Mouse (Mus musculus): ENCODE data around the gene Gnptab. TPM values are rescaled to one million over a fixed set of nuclear protein-coding genes. Genes with fewer than 3 reads are reported as not detected.
A peak's percentile ranks its signal among the peaks of the same experiment; 100 is the strongest.

The Gnptab gene
- polyA plus RNA-seq, 1 experiment from 2014 or later = 11.2 TPM

DNA sequence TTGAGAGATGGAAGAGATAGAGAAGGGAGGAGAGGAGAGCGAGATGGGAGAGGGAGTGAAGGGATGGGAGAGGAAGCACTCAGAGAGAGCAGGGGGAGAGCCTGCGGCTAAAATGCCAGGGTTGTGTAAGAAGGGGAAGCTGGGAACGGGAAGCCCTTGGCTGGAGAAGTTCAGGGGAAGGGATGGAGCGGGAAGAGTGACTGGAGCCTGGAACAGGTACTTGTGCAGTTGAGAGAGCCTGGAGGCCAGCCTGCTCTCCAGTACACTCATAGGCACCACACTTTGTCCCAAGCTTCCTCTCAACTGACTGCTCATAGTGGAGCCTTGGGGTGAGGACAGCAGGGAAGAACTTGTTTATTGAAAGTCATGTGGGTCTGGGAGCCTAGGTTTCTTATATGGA, 4.5 kb downstream of the Gnptab start:
- peaks cover 8% of the 10 kb centered on the region; the same call in 1 of the 2 replicates for H3K4me1 ChIP-seq (ENCODE audit: control insufficient read depth, insufficient read depth, low read length)
- no peaks in the 10 kb centered on the region for H3K9me3 ChIP-seq (replicated peaks; ENCODE audit: control insufficient read depth, low read length)
- no peak overlapping the region for H3K4me2 ChIP-seq (ENCODE audit: low read depth, low read length)
- ATAC-seq (ENCODE audit: insufficient read depth, low FRiP score) = no peak
- no peaks in the 10 kb centered on the region for H3K36me3 ChIP-seq (ENCODE audit: control insufficient read depth, insufficient read depth, low read length)
- 64% methylated on average over 4 of the region's 4 CpGs for WGBS
- no peak overlapping the region for H3K27ac ChIP-seq (ENCODE audit: low read length)
- H3K27me3 ChIP-seq (ENCODE audit: control insufficient read depth, insufficient read depth, low read length) = no peaks in the 10 kb centered on the region; the same call in 1 of the 2 replicates
- no peak overlapping the region for H3K9ac ChIP-seq (ENCODE audit: low read length)
- no peak overlapping the region for H3K4me3 ChIP-seq (replicated peaks; ENCODE audit: low read length)

DNA sequence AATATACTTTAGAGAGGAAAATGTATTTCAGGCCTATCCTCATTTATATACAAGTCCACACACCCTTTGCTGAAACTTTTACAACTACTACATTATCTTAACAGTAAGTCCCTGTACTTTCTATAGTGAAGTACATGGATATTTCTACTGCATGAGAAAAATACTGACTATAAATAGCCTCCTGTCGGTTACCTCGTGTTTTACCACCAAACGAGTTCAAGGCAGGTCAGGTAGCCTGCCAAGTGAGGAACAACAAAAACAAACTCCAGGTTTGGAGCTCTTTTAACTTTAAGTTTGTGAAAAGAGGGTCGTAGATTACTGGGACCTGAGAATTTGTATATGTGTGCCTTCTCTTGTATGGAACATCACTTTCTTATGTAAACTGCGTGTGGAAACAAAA, 5.1 kb downstream of the Gnptab start:
- Histone ChIP-seq H3K4me3 (replicated peaks; ENCODE audit: low read length) (no peak overlapping the region), H3K9me3 (replicated peaks; ENCODE audit: control insufficient read depth, low read length) (no peaks in the 10 kb centered on the region), H3K9ac (ENCODE audit: low read length) (no peak overlapping the region), H3K27me3 (ENCODE audit: control insufficient read depth, insufficient read depth, low read length) (no peaks in the 10 kb centered on the region; the same call in 1 of the 2 replicates), H3K36me3 (ENCODE audit: control insufficient read depth, insufficient read depth, low read length) (no peaks in the 10 kb centered on the region), H3K4me1 (ENCODE audit: control insufficient read depth, insufficient read depth, low read length) (peaks cover 8% of the 10 kb centered on the region; the same call in 1 of the 2 replicates), H3K4me2 (ENCODE audit: low read depth, low read length) (no peak overlapping the region), H3K27ac (ENCODE audit: low read length) (no peak overlapping the region)
- WGBS = 44% methylated on average over 5 of the region's 5 CpGs
- no peak for ATAC-seq (ENCODE audit: insufficient read depth, low FRiP score)

DNA sequence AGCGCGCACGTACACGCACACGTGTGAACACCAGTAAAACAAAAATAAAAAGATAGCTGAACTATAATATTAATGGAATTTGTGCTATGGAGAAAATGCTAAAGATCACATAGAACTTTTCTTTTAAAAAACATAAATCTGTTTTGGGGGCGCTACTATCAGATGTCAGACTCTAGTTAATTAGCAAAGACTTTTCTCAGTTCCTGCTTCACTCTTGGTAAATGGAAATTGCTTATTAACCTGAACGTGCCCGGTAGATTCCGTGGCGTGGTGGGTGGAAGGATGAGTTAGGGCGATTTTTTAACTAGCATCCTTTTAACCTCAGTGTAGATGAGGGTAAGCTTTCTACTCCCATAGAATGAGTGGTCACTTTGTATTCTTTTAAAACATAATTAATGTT, 6.4 kb downstream of the Gnptab start:
- ATAC-seq (ENCODE audit: insufficient read depth, low FRiP score) = no peak
- no peaks in the 10 kb centered on the region; the same call in 1 of the 2 replicates for H3K27me3 ChIP-seq (ENCODE audit: control insufficient read depth, insufficient read depth, low read length)
- H3K4me3 ChIP-seq (replicated peaks; ENCODE audit: low read length) = no peak overlapping the region
- H3K4me2 ChIP-seq (ENCODE audit: low read depth, low read length) = no peak overlapping the region
- no peaks in the 10 kb centered on the region for H3K36me3 ChIP-seq (ENCODE audit: control insufficient read depth, insufficient read depth, low read length)
- no peaks in the 10 kb centered on the region for H3K9me3 ChIP-seq (replicated peaks; ENCODE audit: control insufficient read depth, low read length)
- H3K9ac ChIP-seq (ENCODE audit: low read length) = no peak overlapping the region
- H3K4me1 ChIP-seq (ENCODE audit: control insufficient read depth, insufficient read depth, low read length) = peaks cover 13% of the 10 kb centered on the region
- 91% methylated on average over 11 of the region's 11 CpGs for WGBS
- no peak overlapping the region for H3K27ac ChIP-seq (ENCODE audit: low read length)

DNA sequence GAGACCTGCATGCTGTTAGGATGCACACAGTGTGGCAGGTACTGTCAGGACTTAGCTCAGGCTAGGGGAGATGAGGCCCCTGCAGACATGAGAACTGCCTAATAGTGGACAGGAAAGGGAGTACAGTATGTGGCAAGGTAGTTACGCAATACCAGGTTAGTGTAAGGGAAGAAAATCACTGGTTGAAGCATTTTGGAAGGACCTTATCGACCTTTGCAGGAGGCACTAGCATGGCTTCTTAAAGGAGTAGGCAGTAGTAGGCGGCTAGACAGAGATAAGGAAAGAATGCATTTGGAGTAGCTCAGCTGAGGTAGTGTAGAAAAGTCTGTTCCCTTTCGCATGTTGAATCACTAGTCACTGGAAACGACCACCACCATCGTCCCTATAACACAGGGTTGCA, 6.8 kb downstream of the Gnptab start:
- Histone ChIP-seq H3K36me3 (ENCODE audit: control insufficient read depth, insufficient read depth, low read length) (no peaks in the 10 kb centered on the region), H3K4me2 (ENCODE audit: low read depth, low read length) (no peak overlapping the region), H3K4me1 (ENCODE audit: control insufficient read depth, insufficient read depth, low read length) (peaks cover 8% of the 10 kb centered on the region), H3K4me3 (replicated peaks; ENCODE audit: low read length) (no peak overlapping the region), H3K27ac (ENCODE audit: low read length) (no peak overlapping the region), H3K9ac (ENCODE audit: low read length) (no peak overlapping the region), H3K9me3 (replicated peaks; ENCODE audit: control insufficient read depth, low read length) (no peaks in the 10 kb centered on the region), H3K27me3 (ENCODE audit: control insufficient read depth, insufficient read depth, low read length) (no peaks in the 10 kb centered on the region; the same call in 1 of the 2 replicates)
- no peak for ATAC-seq (ENCODE audit: insufficient read depth, low FRiP score)
- 51% methylated on average over 6 of the region's 6 CpGs for WGBS

DNA sequence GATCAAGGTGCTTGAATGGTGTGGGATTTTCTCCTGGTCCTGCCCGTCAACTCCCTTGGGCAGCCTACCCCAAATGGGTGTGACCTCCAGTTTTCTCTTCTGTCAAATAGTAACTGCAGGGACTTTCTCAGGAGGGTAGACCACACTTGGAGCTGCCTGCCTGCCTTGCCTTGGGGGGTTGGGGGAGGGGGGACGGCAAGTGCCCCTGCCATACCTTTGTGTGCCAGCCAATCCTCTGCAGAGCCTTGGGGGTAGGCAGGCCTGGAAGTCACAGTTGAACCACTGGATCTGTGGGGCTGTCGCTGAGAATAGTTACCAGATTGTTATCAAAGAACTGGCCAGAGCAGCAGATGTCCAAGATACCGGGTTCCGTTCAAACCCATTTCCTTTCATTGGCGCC, 7.3 kb downstream of the Gnptab start:
- Histone ChIP-seq H3K9me3 (replicated peaks; ENCODE audit: control insufficient read depth, low read length) (no peaks in the 10 kb centered on the region), H3K36me3 (ENCODE audit: control insufficient read depth, insufficient read depth, low read length) (no peaks in the 10 kb centered on the region), H3K4me1 (ENCODE audit: control insufficient read depth, insufficient read depth, low read length) (peaks cover 8% of the 10 kb centered on the region; the same call in 1 of the 2 replicates), H3K4me3 (replicated peaks; ENCODE audit: low read length) (no peak overlapping the region), H3K27me3 (ENCODE audit: control insufficient read depth, insufficient read depth, low read length) (no peaks in the 10 kb centered on the region; the same call in 1 of the 2 replicates), H3K27ac (ENCODE audit: low read length) (no peak overlapping the region), H3K9ac (ENCODE audit: low read length) (no peak overlapping the region), H3K4me2 (ENCODE audit: low read depth, low read length) (no peak overlapping the region)
- ATAC-seq (ENCODE audit: insufficient read depth, low FRiP score) = no peak
- 76% methylated on average over 6 of the region's 6 CpGs for WGBS

DNA sequence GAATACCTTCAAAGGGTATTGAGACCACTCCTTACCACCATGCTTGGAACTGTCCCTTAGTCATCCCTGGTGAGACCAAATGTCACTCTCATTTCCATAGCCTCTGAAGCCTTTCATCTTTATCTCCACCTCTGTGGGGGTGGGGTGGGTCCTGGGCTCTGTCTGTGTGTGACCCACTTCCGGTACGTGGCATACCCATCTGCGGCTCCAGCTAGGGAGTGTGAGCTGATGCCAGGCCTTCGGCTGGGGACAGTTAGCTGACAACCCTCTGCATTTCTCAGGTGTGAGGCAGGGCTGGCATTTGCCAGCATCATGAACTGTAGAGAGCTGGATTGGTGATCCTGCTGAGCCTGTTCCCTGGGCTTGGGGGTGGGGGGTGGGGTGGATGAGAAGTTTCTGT, 10.6 kb downstream of the Gnptab start:
- Histone ChIP-seq H3K4me2 (ENCODE audit: low read depth, low read length) (no peak overlapping the region), H3K36me3 (ENCODE audit: control insufficient read depth, insufficient read depth, low read length) (no peaks in the 10 kb centered on the region), H3K9ac (ENCODE audit: low read length) (no peak overlapping the region), H3K4me3 (replicated peaks; ENCODE audit: low read length) (no peak overlapping the region), H3K4me1 (ENCODE audit: control insufficient read depth, insufficient read depth, low read length) (peaks cover 8% of the 10 kb centered on the region; the same call in 1 of the 2 replicates), H3K27ac (ENCODE audit: low read length) (no peak overlapping the region), H3K9me3 (replicated peaks; ENCODE audit: control insufficient read depth, low read length) (no peaks in the 10 kb centered on the region), H3K27me3 (ENCODE audit: control insufficient read depth, insufficient read depth, low read length) (no peaks in the 10 kb centered on the region)
- ATAC-seq (ENCODE audit: insufficient read depth, low FRiP score) = no peak
- WGBS = 42% methylated on average over 4 of the region's 4 CpGs

DNA sequence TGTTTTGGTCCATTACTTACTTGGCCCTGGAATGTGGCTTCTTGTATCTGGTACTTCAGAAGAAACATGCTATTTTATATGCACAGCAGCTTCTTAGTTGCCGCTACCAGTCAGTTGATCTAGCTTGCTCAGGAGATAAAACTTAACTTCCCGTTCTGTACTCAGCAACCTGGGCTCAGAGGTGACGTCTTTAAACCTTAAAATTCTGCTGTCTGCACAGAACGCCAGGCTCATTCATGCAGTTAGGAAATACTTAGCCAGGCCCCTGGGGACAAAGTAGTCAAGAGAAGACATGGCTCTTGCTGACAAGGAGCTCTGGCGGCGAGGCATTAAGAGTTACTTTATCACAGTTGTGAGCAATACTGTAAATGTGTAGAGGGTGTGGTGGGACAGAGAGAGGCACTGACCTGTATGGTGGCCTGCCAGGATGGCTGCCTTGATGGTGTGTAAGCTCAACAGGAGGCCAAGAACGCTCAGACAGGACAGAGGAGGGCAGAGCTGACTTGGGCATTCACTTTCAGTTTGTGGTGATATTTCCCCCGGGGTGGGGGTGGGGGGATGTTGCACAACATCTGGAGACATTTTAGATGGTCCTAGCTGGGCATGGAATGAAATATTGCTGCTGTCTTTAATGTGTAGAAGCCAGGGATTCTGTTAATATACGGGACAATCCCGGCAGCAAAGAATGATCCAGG, 11.3 kb downstream of the Gnptab start:
- Histone ChIP-seq H3K27ac (ENCODE audit: low read length) (no peak overlapping the region), H3K4me3 (replicated peaks; ENCODE audit: low read length) (no peak overlapping the region), H3K27me3 (ENCODE audit: control insufficient read depth, insufficient read depth, low read length) (no peaks in the 10 kb centered on the region), H3K4me1 (ENCODE audit: control insufficient read depth, insufficient read depth, low read length) (peaks cover 8% of the 10 kb centered on the region; the same call in 1 of the 2 replicates), H3K36me3 (ENCODE audit: control insufficient read depth, insufficient read depth, low read length) (no peaks in the 10 kb centered on the region), H3K9me3 (replicated peaks; ENCODE audit: control insufficient read depth, low read length) (no peaks in the 10 kb centered on the region), H3K9ac (ENCODE audit: low read length) (no peak overlapping the region; the same call in 1 of the 2 replicates), H3K4me2 (ENCODE audit: low read depth, low read length) (no peak overlapping the region)
- 61% methylated on average over 10 of the region's 10 CpGs for WGBS
- peak; percentile 37; the same call in 1 of the 2 replicates for ATAC-seq (ENCODE audit: insufficient read depth, low FRiP score)

DNA sequence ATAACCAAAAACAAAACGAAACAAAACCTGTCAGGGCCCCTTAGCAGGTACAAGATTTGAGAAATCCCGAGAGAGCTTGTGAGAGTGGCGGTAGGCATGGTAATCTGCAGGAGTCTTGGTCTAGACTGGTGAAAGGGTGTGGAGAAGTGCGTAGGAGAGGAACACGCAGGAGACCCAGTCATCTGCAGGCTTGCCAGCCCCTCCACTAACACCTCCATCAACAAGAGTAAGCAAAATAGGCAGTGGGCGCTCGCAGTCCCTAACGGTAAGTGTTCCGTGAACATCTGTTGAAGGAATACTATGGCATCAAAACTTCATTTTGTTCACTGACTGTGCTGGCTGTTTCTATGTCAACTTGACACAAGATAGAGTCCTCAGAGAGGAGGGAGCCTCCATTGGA, 12.6 kb downstream of the Gnptab start:
- Histone ChIP-seq H3K9ac (ENCODE audit: low read length) (no peak overlapping the region), H3K27me3 (ENCODE audit: control insufficient read depth, insufficient read depth, low read length) (no peaks in the 10 kb centered on the region), H3K27ac (ENCODE audit: low read length) (no peak overlapping the region), H3K9me3 (replicated peaks; ENCODE audit: control insufficient read depth, low read length) (no peaks in the 10 kb centered on the region), H3K4me1 (ENCODE audit: control insufficient read depth, insufficient read depth, low read length) (peaks cover 8% of the 10 kb centered on the region; the same call in 1 of the 2 replicates), H3K4me3 (replicated peaks; ENCODE audit: low read length) (no peak overlapping the region), H3K4me2 (ENCODE audit: low read depth, low read length) (no peak overlapping the region), H3K36me3 (ENCODE audit: control insufficient read depth, insufficient read depth, low read length) (no peaks in the 10 kb centered on the region)
- ATAC-seq (ENCODE audit: insufficient read depth, low FRiP score) = no peak
- 89% methylated on average over 9 of the region's 9 CpGs for WGBS

DNA sequence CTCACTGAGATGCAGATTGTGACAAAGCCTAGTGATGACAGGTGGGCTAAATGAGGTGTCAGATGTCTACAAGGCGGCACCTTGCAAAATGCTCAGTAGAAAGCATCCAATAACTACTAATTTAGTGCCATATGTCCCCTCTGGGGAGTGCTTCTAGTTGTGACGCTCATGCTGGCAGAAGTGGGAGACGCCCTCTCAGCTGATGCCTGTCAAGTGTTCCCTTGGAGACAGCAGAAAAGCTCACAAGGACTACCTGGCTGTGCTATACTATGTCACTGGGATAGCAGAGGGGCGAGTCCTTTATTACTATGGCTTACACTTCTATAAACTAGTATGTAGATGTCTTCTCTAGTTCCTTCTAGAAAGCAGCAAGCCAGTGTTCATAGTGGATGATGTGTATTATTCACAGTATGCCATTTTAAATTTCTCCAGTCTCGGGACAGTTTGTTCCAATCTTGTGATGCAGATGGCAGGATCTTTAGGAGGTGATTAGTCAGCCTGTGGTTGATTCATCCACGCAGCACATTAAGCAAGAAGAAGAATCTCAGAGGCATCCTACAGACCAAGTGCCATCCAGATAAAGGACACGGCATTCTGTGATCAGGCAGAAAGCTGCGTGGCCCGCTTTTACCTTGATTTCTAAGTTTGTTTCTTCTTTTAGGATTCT, 13.4 kb downstream of the Gnptab start:
- Histone ChIP-seq H3K4me1 (ENCODE audit: control insufficient read depth, insufficient read depth, low read length) (peaks cover 8% of the 10 kb centered on the region; the same call in 1 of the 2 replicates), H3K27me3 (ENCODE audit: control insufficient read depth, insufficient read depth, low read length) (no peaks in the 10 kb centered on the region), H3K9ac (ENCODE audit: low read length) (no peak overlapping the region), H3K36me3 (ENCODE audit: control insufficient read depth, insufficient read depth, low read length) (no peaks in the 10 kb centered on the region), H3K4me2 (ENCODE audit: low read depth, low read length) (no peak overlapping the region), H3K4me3 (replicated peaks; ENCODE audit: low read length) (no peak overlapping the region), H3K27ac (ENCODE audit: low read length) (no peak overlapping the region), H3K9me3 (replicated peaks; ENCODE audit: control insufficient read depth, low read length) (no peaks in the 10 kb centered on the region)
- WGBS = 85% methylated on average over 9 of the region's 9 CpGs
- ATAC-seq (ENCODE audit: insufficient read depth, low FRiP score) = no peak
